Mouse (Mus musculus): ENCODE measurements around the gene Ccdc57.

Ccdc57 gene

DNA sequence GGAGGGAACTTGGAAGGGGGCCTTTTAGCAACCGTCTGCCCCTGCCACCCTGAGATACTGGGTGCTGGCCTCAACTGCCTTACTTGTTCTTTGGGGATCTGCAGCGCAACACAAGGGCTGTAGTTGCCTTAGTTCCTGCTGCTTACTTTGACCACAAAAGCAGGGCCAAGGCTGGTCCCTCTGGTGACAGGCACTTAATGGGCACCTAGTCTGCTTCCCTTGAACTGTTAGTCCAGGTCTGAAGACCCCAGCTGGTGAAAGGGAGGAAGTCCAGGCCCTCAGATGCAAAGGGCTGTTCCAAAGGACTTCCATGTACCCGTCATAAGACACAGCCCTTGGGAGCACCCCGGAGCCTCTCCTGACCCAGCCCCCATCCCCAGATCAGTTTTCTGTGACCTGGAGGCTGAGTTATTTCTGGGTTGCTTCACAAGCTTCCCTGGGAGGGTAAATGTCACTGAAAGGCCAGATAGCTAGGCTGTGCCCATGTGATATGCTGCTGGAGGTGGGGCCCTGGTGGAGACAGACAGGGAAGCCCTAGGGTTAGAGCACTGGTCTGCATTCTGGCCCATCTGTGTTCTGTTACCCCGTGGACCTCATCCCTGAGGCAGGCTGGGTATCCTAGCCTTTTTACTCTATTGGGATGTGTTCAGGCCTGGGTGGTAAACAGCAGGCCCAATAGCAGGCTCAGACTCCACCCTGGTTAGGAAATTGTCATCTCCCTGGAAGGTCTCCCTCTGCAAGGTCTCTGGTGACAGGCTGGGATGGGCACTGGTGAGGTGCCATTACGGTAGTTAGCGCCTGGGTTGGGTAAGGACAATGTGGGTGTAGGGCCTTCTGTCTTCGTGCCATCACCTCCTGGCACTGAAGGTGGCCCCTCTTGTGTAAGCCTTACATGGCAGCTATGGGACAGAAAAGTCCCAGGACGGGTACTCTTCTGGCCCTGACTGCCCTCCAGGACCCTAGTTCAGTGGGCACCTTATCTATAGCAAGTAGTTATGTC lies 19.4 kb upstream of the Ccdc57 start:
- in situ Hi-C loops (cut with MboI; ENCODE audit: low sequenced_read_pairs) = no loop called here

DNA sequence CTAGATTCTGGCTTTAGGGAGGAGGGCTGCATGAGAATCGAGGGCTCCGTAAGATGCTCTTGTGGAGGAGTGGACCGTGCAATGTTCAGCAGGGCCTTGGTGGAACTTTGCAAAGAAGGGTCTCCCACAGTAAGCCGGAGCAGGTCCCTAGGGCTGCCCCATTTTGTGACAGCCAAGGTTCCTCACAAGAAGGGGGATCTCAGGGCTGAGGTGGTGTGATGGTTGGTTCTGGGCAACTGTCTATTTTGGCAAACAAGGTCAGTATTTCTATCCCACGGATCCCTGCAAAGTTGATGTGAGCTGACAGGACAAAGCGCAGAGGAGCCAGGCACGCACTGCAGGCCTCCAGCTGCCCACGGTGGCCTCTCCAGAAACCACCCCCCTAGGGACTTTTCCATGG lies 18.6 kb upstream of the Ccdc57 start:
- in situ Hi-C loops (cut with MboI; ENCODE audit: low sequenced_read_pairs) = no loop called here

DNA sequence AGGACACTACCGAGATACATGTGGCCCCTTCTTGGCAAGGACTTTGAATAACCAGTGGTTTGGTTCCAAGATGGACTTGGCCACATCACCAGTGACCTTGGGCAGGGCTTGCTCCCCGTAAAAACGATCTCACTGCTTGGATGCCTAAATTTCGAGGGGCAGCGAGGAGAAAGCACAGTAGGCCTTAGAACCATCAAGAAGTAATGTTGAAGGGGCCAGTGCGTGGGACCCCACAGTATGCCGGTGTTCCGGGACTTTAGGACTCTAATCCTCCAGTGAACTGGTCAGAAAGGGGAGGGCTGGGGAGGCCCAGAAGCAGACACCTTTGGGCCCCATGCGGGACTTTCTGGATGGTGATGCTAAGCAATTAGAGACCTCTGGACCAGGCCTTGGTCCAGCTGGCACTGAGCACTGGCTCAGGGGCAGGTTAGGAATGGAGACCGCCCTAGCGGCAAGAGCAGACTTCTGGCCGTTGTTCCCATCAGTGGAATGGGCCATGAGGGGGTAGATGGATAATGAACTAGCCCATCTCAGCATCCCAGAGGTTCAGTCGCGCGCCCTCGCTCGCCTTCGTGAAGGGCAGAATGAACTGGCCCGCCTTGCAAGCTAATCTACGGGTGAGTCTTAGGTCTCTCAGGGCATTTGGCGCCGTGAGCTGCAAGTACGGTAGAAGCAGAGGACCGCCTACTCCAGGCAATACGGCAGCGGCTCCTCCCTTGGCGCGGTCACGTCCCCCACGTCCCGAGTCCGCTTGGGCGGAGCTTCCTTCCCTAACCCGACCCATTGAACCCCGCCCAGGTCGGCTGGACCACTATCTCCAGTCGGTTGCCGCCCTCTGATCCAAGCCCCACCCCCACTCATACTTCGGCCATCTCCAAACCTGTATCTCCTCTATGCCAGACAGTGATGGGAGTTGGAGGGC lies 17.9 kb upstream of the Ccdc57 start:
- in situ Hi-C loops (cut with MboI; ENCODE audit: low sequenced_read_pairs) = no loop called here

DNA sequence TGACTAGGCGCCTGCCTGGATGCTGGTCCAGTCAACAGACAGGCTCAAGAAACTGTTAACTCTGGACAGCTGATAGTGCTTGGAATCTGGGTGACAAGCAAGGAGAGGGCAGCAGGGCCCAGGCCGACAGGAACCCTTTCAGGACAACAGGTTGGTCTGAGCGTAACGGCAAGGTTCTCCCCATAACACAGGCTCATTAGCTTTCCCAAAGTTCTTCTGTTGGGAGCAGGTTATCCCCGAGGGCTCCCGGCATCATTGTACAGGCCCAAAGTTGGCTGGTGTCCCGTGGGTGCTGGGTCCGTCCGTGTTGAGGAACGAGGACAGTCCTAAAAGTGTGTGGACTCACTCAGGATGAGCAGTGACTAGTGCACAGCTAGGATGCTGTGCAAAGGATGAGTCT lies 17.2 kb upstream of the Ccdc57 start:
- in situ Hi-C loops (cut with MboI; ENCODE audit: low sequenced_read_pairs) = no loop called here

DNA sequence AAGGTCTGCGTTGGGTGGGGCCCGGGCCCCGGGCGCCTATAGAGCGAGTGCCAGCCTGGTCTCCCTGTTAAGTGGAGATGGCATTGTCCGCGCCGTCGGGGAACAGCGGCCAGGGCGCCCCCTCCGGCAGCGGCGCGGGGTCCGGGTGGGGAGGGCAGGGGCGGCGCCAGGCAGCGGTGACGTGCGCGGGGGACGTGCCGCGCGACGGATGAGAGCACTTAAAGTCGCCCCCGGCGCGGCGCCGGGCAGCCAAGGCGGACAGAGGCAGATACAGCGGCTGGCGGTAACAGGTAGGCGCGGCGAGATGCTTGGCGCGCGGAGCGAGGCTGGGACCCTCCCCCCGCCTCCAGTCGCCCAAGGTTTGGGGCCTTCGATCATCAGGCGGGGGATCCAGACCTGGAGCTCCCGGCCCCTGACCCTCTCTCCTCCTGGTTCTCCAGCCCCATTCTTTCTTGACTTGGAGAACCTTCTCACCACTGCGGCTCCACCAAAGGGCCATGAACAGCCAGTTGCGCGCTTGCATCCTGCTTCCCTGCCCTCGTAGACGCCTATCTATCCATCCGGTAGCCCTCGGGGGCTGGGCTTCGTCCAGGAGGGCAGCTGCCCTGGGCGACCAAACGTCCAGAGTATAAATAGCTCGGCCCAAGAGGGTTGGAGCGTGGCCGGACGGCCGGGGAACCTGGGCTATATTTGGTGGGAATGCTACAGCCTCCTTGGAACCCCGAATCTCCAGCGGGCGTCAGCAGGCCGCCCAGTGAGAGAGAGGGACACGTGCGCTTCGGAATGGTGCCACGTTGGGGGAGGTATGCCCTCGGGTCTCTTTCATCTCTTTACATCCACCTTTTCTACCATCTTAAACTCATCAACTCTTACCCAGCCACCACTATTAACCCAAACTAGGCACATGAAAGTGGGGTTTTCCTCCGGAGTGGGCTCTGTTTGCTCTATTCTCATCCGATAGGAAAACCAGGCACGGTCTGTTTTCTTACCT lies 16.5 kb upstream of the Ccdc57 start:
- in situ Hi-C loops (cut with MboI; ENCODE audit: low sequenced_read_pairs) = no loop called here

DNA sequence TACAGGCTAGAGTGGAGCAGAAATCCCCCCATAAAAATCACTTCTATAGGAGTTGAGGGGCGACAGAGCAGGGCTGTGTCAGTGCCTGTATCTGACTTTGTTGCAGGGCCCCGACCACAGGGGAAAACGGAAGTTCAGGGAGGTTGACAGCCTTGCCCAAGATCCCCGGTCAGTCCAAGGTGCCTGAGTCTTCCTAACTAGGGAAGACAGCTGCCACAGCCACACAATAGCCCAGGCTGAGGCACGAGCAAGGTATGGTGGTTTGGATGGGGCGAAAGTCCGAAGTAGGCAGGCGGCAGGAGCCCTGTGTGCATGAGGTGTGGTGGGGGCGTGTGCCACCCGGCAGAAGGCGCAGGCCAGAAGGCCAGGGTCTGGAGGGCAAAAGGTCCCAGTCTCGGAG lies 15.7 kb upstream of the Ccdc57 start, which contains the start of gene Slc16a3:
Slc16a3 (plus strand) TSS at position 153 of the 400 bp plus-strand sequence.
- in situ Hi-C loops (cut with MboI; ENCODE audit: low sequenced_read_pairs) = no loop called here

DNA sequence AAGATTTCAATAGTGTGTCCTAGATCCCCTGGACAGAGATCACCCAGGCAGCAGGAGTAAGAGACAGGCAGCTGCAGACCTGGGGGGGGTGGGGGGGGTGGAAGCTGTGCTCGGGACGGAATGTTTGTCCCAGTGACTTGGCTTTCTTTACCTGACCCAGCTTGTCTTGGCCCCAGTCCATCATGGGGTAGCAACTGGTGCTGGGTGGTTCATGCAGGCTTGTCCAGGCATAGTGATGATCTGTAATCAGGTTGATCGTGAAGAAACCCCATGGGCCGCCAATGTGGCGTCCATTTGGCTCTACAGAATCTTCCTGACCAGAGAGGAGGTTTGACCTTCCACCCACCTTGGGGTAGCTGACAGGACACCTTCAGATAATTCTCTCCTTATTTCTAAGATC lies 13.3 kb upstream of the Ccdc57 start:
- in situ Hi-C loops (cut with MboI; ENCODE audit: low sequenced_read_pairs) = no loop called here

DNA sequence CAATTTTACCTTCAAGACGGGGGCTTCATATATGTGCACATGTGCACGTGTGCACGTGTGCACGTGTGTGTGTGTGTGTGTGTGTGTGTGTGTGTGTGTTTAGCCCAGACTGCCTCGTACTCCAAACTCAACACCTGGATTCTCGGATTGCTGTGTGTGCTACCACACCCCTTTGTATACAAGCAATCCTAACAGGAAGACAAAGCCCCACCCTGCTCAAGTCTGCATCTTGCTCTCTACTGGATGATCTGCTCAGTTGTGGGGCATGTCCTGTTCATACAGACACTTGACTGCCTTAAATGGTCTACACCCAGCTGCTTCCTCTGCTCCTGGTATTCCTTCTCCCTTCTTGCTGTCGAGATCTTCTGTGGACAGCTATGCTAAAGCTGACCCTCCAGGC lies 12.6 kb upstream of the Ccdc57 start:
- in situ Hi-C loops (cut with MboI; ENCODE audit: low sequenced_read_pairs) = no loop called here

DNA sequence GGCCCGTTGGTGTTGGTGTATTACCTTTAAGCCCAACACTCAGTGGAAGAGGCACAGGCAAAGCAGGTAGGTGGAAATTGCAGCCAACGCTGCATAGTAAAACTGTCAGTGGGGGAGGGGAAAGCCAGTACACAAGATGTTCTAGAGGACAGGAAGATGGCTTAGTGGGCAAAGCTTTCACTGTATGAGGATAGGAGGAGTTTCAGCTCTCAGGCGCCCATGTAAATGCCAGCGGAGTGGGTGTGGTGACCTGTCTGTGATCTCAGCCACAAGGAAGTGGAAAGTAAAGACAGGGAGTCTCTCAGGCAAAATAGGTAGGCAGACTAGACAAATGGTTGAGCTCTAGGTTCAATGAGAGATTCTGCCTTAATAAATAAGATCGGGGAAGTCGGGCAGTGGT lies 8.3 kb upstream of the Ccdc57 start:
- in situ Hi-C loops (cut with MboI; ENCODE audit: low sequenced_read_pairs) = no loop called here

DNA sequence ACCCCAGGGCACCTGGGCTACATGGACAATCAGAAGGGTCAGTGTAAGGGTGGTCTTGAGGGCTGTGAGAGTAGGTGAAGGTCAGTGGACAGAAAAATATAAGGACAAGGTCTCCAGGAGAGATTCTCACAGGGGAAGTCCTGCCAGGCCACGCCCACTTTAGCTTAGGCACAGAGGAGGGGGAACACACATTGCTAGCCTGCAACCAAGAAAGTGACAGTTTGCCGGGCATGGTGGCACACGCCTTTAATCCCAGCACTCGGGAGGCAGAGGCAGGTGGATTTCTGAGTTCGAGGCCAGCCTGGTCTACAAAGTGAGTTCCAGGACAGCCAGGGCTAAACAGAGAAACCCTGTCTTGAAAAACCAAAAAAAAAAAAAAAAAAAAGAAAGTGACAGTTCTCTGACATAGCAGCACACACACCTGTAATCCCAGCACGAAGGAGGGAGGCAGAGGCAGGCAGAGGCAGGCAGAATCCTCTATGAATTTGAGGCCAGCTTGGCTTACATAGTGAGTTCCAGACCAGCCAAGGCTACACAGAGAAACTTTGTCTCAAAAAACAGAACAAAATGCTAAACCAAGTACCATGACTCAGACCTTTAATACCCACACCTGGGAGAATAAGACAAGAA lies 7.2 kb upstream of the Ccdc57 start:
- in situ Hi-C loops (cut with MboI; ENCODE audit: low sequenced_read_pairs) = no loop called here

DNA sequence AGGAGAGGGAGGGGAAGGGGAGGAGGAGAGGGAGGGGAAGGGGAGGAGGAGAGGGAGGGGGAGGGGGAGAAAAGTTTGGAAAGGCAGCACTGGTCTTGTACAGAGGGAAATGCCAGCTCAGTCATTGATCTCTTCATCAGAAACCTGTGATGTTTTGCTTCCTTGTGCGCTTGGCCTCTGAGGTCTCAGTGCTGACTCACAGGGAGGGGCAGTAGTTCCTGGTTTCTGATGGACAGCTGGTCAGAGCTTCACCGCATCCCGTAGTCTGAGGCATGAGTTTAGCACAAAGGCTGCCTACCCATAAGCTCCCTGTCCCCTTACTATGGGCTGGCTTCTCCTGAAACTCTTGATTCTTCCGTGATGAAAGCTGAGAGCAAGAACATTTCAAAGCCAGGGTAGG lies 6.1 kb upstream of the Ccdc57 start:
- in situ Hi-C loops (cut with MboI; ENCODE audit: low sequenced_read_pairs) = no loop called here

DNA sequence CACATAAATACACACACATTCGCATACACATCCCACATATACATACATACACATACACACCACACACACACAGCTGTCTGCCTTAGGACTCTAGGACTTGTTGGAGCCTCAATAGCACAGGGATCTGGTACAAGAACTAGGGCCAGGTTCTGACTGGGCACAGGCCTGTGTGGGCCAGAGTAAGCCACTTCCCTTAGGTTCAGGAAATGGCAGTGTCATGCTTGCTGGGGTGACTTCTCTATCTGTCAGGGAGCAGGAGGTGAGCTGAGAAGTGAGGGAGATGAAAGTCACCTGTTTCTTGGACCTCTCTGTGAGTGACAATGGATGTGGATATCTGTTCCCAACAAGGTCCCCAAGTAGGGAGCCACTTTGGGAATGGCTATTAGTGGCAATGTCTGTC lies 5.3 kb upstream of the Ccdc57 start:
- in situ Hi-C loops (cut with MboI; ENCODE audit: low sequenced_read_pairs) = no loop called here

DNA sequence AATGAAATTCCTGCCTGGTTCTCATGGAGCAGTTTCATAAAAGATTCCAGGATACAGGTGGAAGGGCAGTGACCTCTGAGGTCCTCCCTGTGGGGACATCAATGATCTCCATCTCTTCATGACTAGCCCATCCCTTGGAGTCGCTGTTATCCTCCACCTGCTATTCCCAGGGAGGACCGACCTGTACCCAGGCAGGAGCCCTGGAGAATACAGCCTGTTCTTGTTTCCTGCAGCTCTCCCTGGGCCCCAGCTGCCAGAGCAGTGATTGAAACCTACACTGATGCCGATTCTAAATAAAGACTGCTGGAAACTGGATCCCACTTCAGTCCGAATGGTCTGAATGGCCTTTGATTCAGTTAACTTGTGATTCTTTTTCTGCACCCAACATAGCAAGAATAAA lies 1.2 kb downstream of the Ccdc57 start:
- in situ Hi-C loops (cut with MboI; ENCODE audit: low sequenced_read_pairs) = no loop called here

DNA sequence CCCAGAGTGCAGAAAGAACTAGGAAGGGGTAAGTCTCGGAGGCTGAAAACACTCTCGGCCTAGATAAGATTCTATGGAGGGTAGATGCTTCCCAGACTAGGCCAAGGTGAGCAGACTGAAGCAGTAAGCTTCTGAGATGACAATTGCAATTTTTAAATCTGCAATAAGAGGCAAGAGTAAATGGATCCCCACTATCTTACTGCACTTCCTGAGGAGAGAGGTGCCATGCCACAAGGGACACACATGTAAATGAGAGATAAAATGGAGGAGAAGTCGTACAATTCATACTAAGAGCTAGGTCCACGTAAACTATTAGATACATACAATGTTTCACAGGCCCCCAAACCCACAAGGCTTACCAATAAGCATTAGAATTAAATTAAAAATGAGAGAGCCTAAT lies 4.2 kb downstream of the Ccdc57 start:
- in situ Hi-C loops (cut with MboI; ENCODE audit: low sequenced_read_pairs) = no loop called here

DNA sequence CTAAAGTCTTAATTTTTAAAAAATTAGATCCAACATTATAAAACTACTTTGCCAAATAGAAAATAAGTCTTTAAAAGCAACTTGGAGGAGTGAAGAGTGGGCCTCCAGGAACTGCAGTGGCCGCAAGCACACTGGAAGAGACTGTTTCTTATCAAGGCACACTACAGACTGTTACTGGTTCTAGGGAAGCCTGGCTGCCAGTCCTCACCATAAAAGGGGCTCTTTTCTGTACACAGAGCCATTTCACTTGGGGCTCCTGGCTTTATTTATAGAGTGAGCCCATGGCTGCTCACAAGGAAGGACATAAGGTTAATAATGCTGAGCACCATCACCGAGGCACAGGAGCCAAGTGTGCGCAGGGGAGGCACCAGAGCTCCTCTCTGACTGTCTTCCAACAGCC lies 10.1 kb downstream of the Ccdc57 start:
- in situ Hi-C loops (cut with MboI; ENCODE audit: low sequenced_read_pairs) = no loop called here

DNA sequence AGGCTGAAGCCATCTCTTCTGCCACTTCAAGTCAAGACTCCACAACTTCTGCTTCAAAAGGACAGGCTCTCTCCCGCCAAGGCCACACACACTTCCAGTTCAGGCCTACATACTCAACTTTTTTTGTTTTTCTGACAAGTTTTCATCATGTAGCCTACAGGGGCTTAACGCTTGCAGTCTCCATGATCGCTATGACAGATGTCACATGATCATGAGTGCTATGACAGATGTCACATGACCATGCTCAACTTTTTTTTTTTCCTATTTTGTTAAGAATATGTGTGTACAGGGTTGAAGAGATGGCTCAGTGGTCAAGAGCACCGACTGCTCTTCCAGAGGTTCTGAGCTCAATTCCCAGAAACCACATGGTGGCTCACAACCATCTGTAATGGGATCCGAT lies 14.9 kb downstream of the Ccdc57 start:
- in situ Hi-C loops (cut with MboI; ENCODE audit: low sequenced_read_pairs) = no loop called here

DNA sequence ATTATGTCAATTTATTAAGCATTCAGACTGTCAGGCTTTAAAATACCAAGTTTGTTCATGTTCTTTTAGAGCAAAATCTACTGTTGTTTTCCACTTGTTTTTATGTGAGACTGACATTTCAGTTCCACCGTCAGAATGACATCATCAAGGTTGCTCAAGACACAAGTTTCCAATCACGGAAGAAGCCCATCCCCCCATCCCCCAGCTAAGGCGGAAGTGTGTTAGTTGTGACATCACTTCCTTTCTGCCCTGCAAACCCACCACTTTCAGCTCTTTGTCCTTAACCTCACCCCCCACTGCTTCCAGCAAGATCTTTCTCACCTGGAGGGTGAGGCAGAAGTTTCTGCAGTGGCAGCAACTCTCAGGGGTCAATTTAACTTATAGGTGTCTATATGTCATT lies 16.2 kb downstream of the Ccdc57 start:
- in situ Hi-C loops (cut with MboI; ENCODE audit: low sequenced_read_pairs) = no loop called here

DNA sequence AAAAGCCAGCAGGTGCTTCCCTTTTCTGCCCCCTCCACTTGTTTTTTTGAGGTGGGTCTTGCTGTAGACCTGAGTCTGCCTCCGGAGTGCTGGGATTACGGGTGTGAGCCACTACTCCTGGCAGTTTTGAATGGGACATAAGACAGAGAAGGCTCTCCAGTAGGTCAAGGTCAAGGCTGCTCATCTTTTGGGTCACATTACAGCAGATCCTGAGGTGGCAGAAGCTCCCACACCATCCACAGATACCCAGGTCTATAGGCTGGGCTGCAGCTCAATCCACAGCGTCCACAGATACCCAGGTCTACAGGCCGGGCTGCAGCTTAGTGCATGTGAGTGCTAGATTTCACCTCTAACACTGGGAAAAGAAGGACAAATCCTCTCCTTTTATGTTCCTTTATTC lies 18.9 kb downstream of the Ccdc57 start:
- in situ Hi-C loops (cut with MboI; ENCODE audit: low sequenced_read_pairs) = no loop called here

DNA sequence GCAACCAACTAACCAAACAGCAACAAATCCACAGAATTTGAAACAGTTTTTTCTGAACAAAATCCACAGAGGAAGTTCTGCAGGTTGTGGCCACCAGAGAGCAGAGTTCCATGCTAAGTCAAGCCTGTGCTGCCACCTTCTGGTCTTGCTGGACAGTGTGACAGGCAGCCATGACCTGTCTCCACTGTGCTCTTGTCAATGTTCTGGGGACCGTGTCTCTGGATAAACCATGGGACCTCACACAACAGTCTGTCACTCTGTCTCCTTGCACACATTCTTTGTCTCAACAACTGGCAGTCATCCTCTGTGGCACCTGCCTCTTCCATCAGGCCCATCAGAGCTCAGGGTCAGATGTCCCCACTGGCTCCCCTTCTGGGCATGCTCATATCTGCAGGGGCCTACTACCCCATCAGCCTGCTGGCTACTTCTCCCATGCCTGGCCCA lies 27.2 kb downstream of the Ccdc57 start:
- in situ Hi-C loops (cut with MboI; ENCODE audit: low sequenced_read_pairs) = no loop called here

DNA sequence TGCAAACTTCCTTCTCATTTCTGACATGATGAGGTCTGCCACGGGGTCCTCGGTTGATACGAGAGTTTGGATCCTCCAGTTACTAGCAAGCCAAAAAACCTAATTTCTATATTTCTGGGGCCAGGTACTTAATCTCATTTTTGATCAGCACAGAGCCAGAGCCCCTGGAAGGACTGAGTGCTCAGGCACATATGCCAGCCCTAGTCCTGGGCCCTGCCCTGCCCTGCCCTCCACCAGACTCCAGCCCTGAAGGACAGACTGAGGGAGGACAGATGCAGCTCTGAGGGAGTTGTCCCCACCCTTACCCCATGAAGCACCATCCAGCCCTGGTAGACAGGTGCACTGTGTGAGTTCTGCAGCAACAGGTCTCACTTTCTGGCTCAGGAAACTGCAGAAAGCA lies 28.1 kb downstream of the Ccdc57 start:
- in situ Hi-C loops (cut with MboI; ENCODE audit: low sequenced_read_pairs) = no loop called here

Measured in CH12F3 (cell line).